Mouse (Mus musculus) forebrain, embryonic 14.5 days (tissue): ENCODE measurements around the gene Tjp2. TPM values are rescaled to one million over a fixed set of nuclear protein-coding genes. Genes with fewer than 3 reads are reported as not detected.

Source experiments
- ATAC-seq: fragments of 200-750 bp; cut with Nextera tagmentation; 2 replicates; pipeline ENCODE4 v1.8.0; 2017; ENCODE audit warnings: mild to moderate bottlenecking, moderate library complexity
- DNase-seq: peaks from one replicate; pipeline ENCODE4 v3.0.0-alpha.2; 2015; ENCODE audit warnings: low spot score
- H3K27ac ChIP-seq: fragments of 300-500 bp; sonication (generic); 2 replicates; pipeline ENCODE4 v1.5.1; 2014; ENCODE audit warnings: low read depth, mild to moderate bottlenecking, control low read depth, low read length, moderate library complexity
- H3K27me3 ChIP-seq: fragments of 300-500 bp; sonication (generic); replicated peaks from 2 replicates; pipeline ENCODE4 v1.6.1; 2014; ENCODE audit warnings: low read length, control low read depth, mixed read lengths; ENCODE audit not compliant: control insufficient read depth, insufficient read depth
- H3K36me3 ChIP-seq: fragments of 300-500 bp; sonication (generic); 2 replicates; pipeline ENCODE4 v1.6.1; 2014; ENCODE audit warnings: low read length, control low read depth; ENCODE audit not compliant: control insufficient read depth, insufficient read depth
- H3K4me1 ChIP-seq: fragments of 300-500 bp; sonication (generic); 2 replicates; pipeline ENCODE4 v1.6.1; 2014; ENCODE audit warnings: antibody characterized with exemption, low read length, control low read depth; ENCODE audit not compliant: control insufficient read depth, insufficient read depth
- H3K4me2 ChIP-seq: fragments of 300-500 bp; sonication (generic); 2 replicates; pipeline ENCODE4 v1.6.1; 2014; ENCODE audit warnings: mild to moderate bottlenecking, control low read depth, low read length
- H3K4me3 ChIP-seq: fragments of 300-500 bp; sonication (generic); 2 replicates; pipeline ENCODE4 v1.5.1; 2014; ENCODE audit warnings: low read depth, low read length, control low read depth
- H3K9ac ChIP-seq: fragments of 300-500 bp; sonication (generic); 2 replicates; pipeline ENCODE4 v1.6.1; 2014; ENCODE audit warnings: mild to moderate bottlenecking, low read length, control low read depth, moderate library complexity
- H3K9me3 ChIP-seq: fragments of 300-500 bp; sonication (generic); replicated peaks from 2 replicates; pipeline ENCODE4 v1.6.1; 2016; ENCODE audit warnings: low read length, control low read depth, mixed read lengths; ENCODE audit not compliant: control insufficient read depth
- WGBS: fragments of 180-500 bp; shearing (Covaris S2); extraction: QIAGEN DNeasy Blood & Tissue Kit; methylation state at CpG from one replicate; pipeline ENCODE4 v1.1.7; 2014; 5-methylcytosine and 5-hydroxymethylcytosine counted together
- polyA plus RNA-seq: library from polyadenylated mRNA; unstranded; fragments of >200 nt; fragmentation: Nextera tagmentation; extraction: Ambion mirVana; gene quantifications from 2 replicates; pipeline ENCODE4 v1.2.1, GENCODE M21; 2014

Gene Tjp2
- 9.0 and 11.6 TPM in 2 replicates for polyA plus RNA-seq

GRCm38 (mm10) chr19:24224500-24225304 lies at the start of gene Tjp2:
TSS of gene Tjp2 (minus strand) at chr19:24225030.
- peak; percentile 41 for DNase-seq
- Histone ChIP-seq H3K9me3 (no peaks in the 10 kb centered on the region), H3K9ac (peak within 1 kb of the TSS; percentile 51), H3K27me3 (peaks cover 10% of the 10 kb centered on the region; the same call in 1 of the 2 replicates), H3K4me2 (peak within 1 kb of the TSS; percentile 72), H3K4me1 (peaks cover 11% of the 10 kb centered on the region; the same call in 1 of the 2 replicates), H3K27ac (no peak within 1 kb of the TSS), H3K36me3 (no peaks in the 10 kb centered on the region), H3K4me3 (peak within 1 kb of the TSS; percentile 37)
- WGBS, result under 1% methylated on average over 59 of the region's 59 CpGs
- peak; percentile 56 for ATAC-seq

GRCm38 (mm10) chr19:24274281-24274680 lies 49.5 kb upstream of the Tjp2 start:
- H3K9me3 ChIP-seq, result no peaks in the 10 kb centered on the region
- H3K36me3 ChIP-seq, result peaks cover 9% of the 10 kb centered on the region; the same call in 1 of the 2 replicates
- no peak overlapping the region for H3K4me2 ChIP-seq
- no peak overlapping the region for H3K27ac ChIP-seq
- peaks cover 4% of the 10 kb centered on the region; the same call in 1 of the 2 replicates for H3K4me1 ChIP-seq
- ATAC-seq (no peak), DNase-seq (no peak)
- H3K9ac ChIP-seq, result no peak overlapping the region
- no peak overlapping the region for H3K4me3 ChIP-seq
- 46% methylated on average over 3 of the region's 3 CpGs for WGBS
- H3K27me3 ChIP-seq, result no peaks in the 10 kb centered on the region

- DNase-seq (peak; percentile 92), ATAC-seq (peak; percentile 83)
- H3K4me3 ChIP-seq, result no peak overlapping the region
- H3K9me3 ChIP-seq, result no peaks in the 10 kb centered on the region
- no peak overlapping the region for H3K9ac ChIP-seq
- H3K36me3 ChIP-seq, result peaks cover 9% of the 10 kb centered on the region; the same call in 1 of the 2 replicates
- H3K27me3 ChIP-seq, result no peaks in the 10 kb centered on the region
- peaks cover 15% of the 10 kb centered on the region for H3K4me1 ChIP-seq
- WGBS, result 41% methylated on average over 16 of the region's 16 CpGs
- H3K4me2 ChIP-seq, result peak overlapping the region; percentile 12; the same call in 1 of the 2 replicates
- no peak overlapping the region for H3K27ac ChIP-seq
Observed at GRCm38 (mm10) chr19:24271746-24272426, 47.1 kb upstream of the Tjp2 start.

- no peak for DNase-seq
- H3K4me2 ChIP-seq, result peak overlapping the region; percentile 12; the same call in 1 of the 2 replicates
- no peak overlapping the region for H3K9ac ChIP-seq
- no peaks in the 10 kb centered on the region for H3K27me3 ChIP-seq
- H3K4me1 ChIP-seq, result peaks cover 15% of the 10 kb centered on the region
- ATAC-seq, result peak; percentile 57
- H3K9me3 ChIP-seq, result no peaks in the 10 kb centered on the region
- WGBS, result 41% methylated on average over 7 of the region's 7 CpGs
- no peak overlapping the region for H3K4me3 ChIP-seq
- H3K27ac ChIP-seq, result no peak overlapping the region
- peaks cover 9% of the 10 kb centered on the region; the same call in 1 of the 2 replicates for H3K36me3 ChIP-seq
Observed at GRCm38 (mm10) chr19:24271326-24271725, 46.5 kb upstream of the Tjp2 start.

- H3K4me1 ChIP-seq, result peaks cover 15% of the 10 kb centered on the region
- WGBS, result 2% methylated on average over 4 of the region's 4 CpGs
- H3K9me3 ChIP-seq, result no peaks in the 10 kb centered on the region
- peak; percentile 82 for ATAC-seq
- H3K27ac ChIP-seq, result peak overlapping the region; percentile 79
- H3K36me3 ChIP-seq, result peaks cover 25% of the 10 kb centered on the region; the same call in 1 of the 2 replicates
- peak overlapping the region; percentile 37; the same call in 1 of the 2 replicates for H3K4me2 ChIP-seq
- H3K27me3 ChIP-seq, result no peaks in the 10 kb centered on the region
- H3K9ac ChIP-seq, result peak overlapping the region; percentile 37; the same call in 1 of the 2 replicates
- no peak overlapping the region for H3K4me3 ChIP-seq
- peak; percentile 86 for DNase-seq
Observed at GRCm38 (mm10) chr19:24268531-24268930, 43.7 kb upstream of the Tjp2 start.

- no peaks in the 10 kb centered on the region for H3K27me3 ChIP-seq
- no peak overlapping the region for H3K4me2 ChIP-seq
- no peak overlapping the region for H3K4me3 ChIP-seq
- WGBS, result 87% methylated on average over 7 of the region's 7 CpGs
- H3K27ac ChIP-seq, result no peak overlapping the region
- no peak for ATAC-seq
- H3K36me3 ChIP-seq, result peaks cover 33% of the 10 kb centered on the region; the same call in 1 of the 2 replicates
- peaks cover 15% of the 10 kb centered on the region for H3K4me1 ChIP-seq
- DNase-seq, result no peak
- no peak overlapping the region for H3K9ac ChIP-seq
- no peaks in the 10 kb centered on the region for H3K9me3 ChIP-seq
Observed at GRCm38 (mm10) chr19:24266046-24266830, 41.4 kb upstream of the Tjp2 start.

GRCm38 (mm10) chr19:24264991-24265390 lies 40.2 kb upstream of the Tjp2 start:
- no peaks in the 10 kb centered on the region for H3K27me3 ChIP-seq
- H3K4me1 ChIP-seq, result peaks cover 11% of the 10 kb centered on the region
- ATAC-seq (peak; percentile 58), DNase-seq (peak; percentile 87)
- no peaks in the 10 kb centered on the region for H3K9me3 ChIP-seq
- no peak overlapping the region for H3K4me3 ChIP-seq
- WGBS, result 40% methylated on average over 7 of the region's 7 CpGs
- no peak overlapping the region for H3K4me2 ChIP-seq
- H3K36me3 ChIP-seq, result peaks cover 30% of the 10 kb centered on the region; the same call in 1 of the 2 replicates
- no peak overlapping the region for H3K27ac ChIP-seq
- no peak overlapping the region for H3K9ac ChIP-seq

GRCm38 (mm10) chr19:24262736-24263135 lies 37.9 kb upstream of the Tjp2 start:
- Histone ChIP-seq H3K4me3 (no peak overlapping the region), H3K9me3 (no peaks in the 10 kb centered on the region), H3K4me2 (no peak overlapping the region), H3K36me3 (peaks cover 30% of the 10 kb centered on the region; the same call in 1 of the 2 replicates), H3K9ac (no peak overlapping the region), H3K27me3 (no peaks in the 10 kb centered on the region), H3K4me1 (peaks cover 2% of the 10 kb centered on the region; the same call in 1 of the 2 replicates), H3K27ac (no peak overlapping the region)
- DNase-seq, result no peak
- ATAC-seq, result no peak
- 94% methylated on average over 14 of the region's 14 CpGs for WGBS
